In the genomic region with DNA sequence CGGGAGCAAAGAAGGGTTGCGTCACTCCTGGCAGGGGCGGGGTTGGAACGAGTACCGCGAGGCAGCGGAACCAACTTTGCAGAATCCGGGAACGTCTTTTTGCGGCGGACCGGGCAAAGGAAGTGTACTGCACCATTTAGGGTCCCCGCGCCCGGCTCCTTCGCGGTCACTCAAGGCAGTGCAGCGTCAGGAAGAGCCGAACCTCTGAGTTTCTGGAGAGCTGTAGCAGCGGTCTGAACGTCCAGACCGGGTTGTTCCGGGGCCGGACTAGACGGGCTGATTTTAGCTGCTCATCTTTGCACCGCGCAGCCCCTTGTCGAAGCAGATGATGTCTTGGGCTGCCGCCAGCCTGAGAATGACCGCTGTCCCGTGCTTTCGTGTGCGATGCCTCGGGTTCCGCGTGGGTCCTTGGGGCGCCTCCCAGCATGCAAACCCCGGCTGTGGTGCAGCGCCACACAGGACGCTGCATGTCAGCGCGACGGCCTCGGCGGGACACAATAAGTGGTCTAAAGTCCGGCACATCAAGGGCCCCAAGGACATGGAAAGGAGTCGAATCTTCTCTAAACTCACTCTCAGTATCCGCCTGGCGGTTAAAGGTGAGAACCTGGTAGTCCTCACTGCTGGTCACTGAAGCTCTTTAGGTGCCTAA, we compare ENCODE assay signal across 8 mouse cellular contexts. TPM values are rescaled to one million over a fixed set of nuclear protein-coding genes. Genes with fewer than 3 reads are reported as not detected.
DNase-seq lines count a peak whose midpoint lies in the region; ATAC-seq and TF ChIP-seq lines count a peak whose summit lies in the region.

A gene (plus strand): TSS at position 139 of the 649 bp plus-strand sequence.

- H3K79me2 ChIP-seq in CH12.LX (replicated peaks; ENCODE audit: control insufficient read depth, extremely low read depth, insufficient read depth, poor library complexity, severe bottlenecking) = no peaks in the 10 kb centered on the region

- peak; percentile 88 for TF ChIP-seq POLR2A in CH12.LX (IDR thresholded peaks at IDR 0.05; ENCODE audit: low read depth, low read length)

- no peak; the same call in 1 of the 2 replicates for TF ChIP-seq RAD21 in CH12.LX (IDR thresholded peaks at IDR 0.05; ENCODE audit: low read depth, low read length)

- peak; percentile 98 for DNase-seq in CH12.LX (ENCODE audit: extremely low read depth)
- peak; percentile 94 for DNase-seq in c-Kit-positive CD71-positive TER-119-negative erythroid progenitor cells, embryonic 14.5 days (ENCODE audit: low read depth)
- DNase-seq in forebrain, embryonic 11.5 days (ENCODE audit: low spot score) = peak; percentile 96
- DNase-seq in kidney, postnatal 36 days = peak; percentile 98 to 99
- peak; percentile 94 for DNase-seq in telencephalon, adult 2 months (ENCODE audit: low read depth, low spot score)

- under 1% methylated on average over 49 of the region's 49 CpGs for WGBS in forebrain, embryonic 11.5 days
- WGBS in heart, embryonic 16.5 days = under 1% methylated on average over 49 of the region's 49 CpGs
- under 1% methylated on average over 49 of the region's 49 CpGs for WGBS in liver, embryonic 15.5 days (ENCODE audit: insufficient replicate concordance)
- under 1% methylated on average over 49 of the region's 49 CpGs for WGBS in neural tube, embryonic 12.5 days

- no peaks in the 10 kb centered on the region for H3K9me3 ChIP-seq in CH12.LX (replicated peaks; ENCODE audit: low read length)
- H3K9me3 ChIP-seq in forebrain, embryonic 11.5 days (ENCODE audit: control insufficient read depth, low read length) = no peaks in the 10 kb centered on the region
- no peaks in the 10 kb centered on the region for H3K9me3 ChIP-seq in heart, embryonic 16.5 days (replicated peaks; ENCODE audit: control insufficient read depth, low read length)
- H3K9me3 ChIP-seq in liver, embryonic 15.5 days (replicated peaks) = no peaks in the 10 kb centered on the region
- no peaks in the 10 kb centered on the region for H3K9me3 ChIP-seq in neural tube, embryonic 12.5 days

- peak; percentile 96 for ATAC-seq in forebrain, embryonic 11.5 days (replicated peaks; ENCODE audit: low FRiP score)
- ATAC-seq in heart, embryonic 16.5 days (replicated peaks; ENCODE audit: extremely low read depth, insufficient read depth, low FRiP score) = peak; percentile 96
- ATAC-seq in liver, embryonic 15.5 days (ENCODE audit: insufficient read depth) = peak; percentile 95
- ATAC-seq in neural tube, embryonic 12.5 days (ENCODE audit: low FRiP score, low read depth) = peak; percentile 92

- no peak for TF ChIP-seq EP300 in CH12.LX (IDR thresholded peaks at IDR 0.05; ENCODE audit: low read length)

- peaks cover 8 to 34% of the 10 kb centered on the region in 2 experiments for H3K36me3 ChIP-seq in CH12.LX (replicated peaks in 1 of 2; ENCODE audit: control insufficient read depth in 1 of 2, insufficient read depth in 1 of 2, low read length in 1 of 2)
- H3K36me3 ChIP-seq in forebrain, embryonic 11.5 days (ENCODE audit: control insufficient read depth, insufficient read depth, low read length) = no peaks in the 10 kb centered on the region
- no peaks in the 10 kb centered on the region; the same call in 1 of the 2 replicates for H3K36me3 ChIP-seq in heart, embryonic 16.5 days (ENCODE audit: control insufficient read depth, insufficient read depth)
- H3K36me3 ChIP-seq in liver, embryonic 15.5 days (replicated peaks) = peaks cover 12% of the 10 kb centered on the region; the same call in 1 of the 2 replicates
- no peaks in the 10 kb centered on the region; the same call in 1 of the 2 replicates for H3K36me3 ChIP-seq in neural tube, embryonic 12.5 days

- TF ChIP-seq CTCF in CH12.LX (conservative IDR thresholded peaks at IDR 0.05 in 1 of 2, IDR thresholded peaks at IDR 0.05 in 1 of 2; ENCODE audit: low read depth in 2 of 2, low read length in 2 of 2) = no peak

- H3K9ac ChIP-seq in CH12.LX (ENCODE audit: insufficient read depth, low read depth) = peak within 1 kb of the TSS; percentile 73
- peak within 1 kb of the TSS; percentile 87 for H3K9ac ChIP-seq in forebrain, embryonic 11.5 days (ENCODE audit: low read length)
- peak within 1 kb of the TSS; percentile 95 for H3K9ac ChIP-seq in heart, embryonic 16.5 days (ENCODE audit: low read length)
- H3K9ac ChIP-seq in liver, embryonic 15.5 days = peak within 1 kb of the TSS; percentile 90
- peak within 1 kb of the TSS; percentile 86 for H3K9ac ChIP-seq in neural tube, embryonic 12.5 days

- H3K4me1 ChIP-seq in CH12.LX (ENCODE audit: control insufficient read depth in 1 of 2, insufficient read depth in 2 of 2) = peaks cover 7 to 21% of the 10 kb centered on the region in 2 experiments
- no peaks in the 10 kb centered on the region for H3K4me1 ChIP-seq in forebrain, embryonic 11.5 days (replicated peaks; ENCODE audit: control insufficient read depth, insufficient read depth, low read length)
- peaks cover 8% of the 10 kb centered on the region for H3K4me1 ChIP-seq in heart, embryonic 16.5 days (ENCODE audit: control insufficient read depth, insufficient read depth, low read length)
- H3K4me1 ChIP-seq in liver, embryonic 15.5 days (replicated peaks) = peaks cover 22% of the 10 kb centered on the region
- peaks cover 11% of the 10 kb centered on the region; the same call in 1 of the 2 replicates for H3K4me1 ChIP-seq in neural tube, embryonic 12.5 days

- H3K4me2 ChIP-seq in CH12.LX (ENCODE audit: insufficient read depth, low read depth, poor library complexity, severe bottlenecking) = peak within 1 kb of the TSS; percentile 72
- peak within 1 kb of the TSS; percentile 77 for H3K4me2 ChIP-seq in forebrain, embryonic 11.5 days (ENCODE audit: low read depth, low read length, severe bottlenecking)
- H3K4me2 ChIP-seq in heart, embryonic 16.5 days (ENCODE audit: low read depth, low read length) = peak within 1 kb of the TSS; percentile 84
- peak within 1 kb of the TSS; percentile 89 for H3K4me2 ChIP-seq in liver, embryonic 15.5 days
- H3K4me2 ChIP-seq in neural tube, embryonic 12.5 days (replicated peaks) = peak within 1 kb of the TSS; percentile 89

- in situ Hi-C loops in CH12.LX (cut with MboI; ENCODE audit: low pct_ligation_motif_present, low pct_unique_long_range_greater_than_20kb, low sequenced_read_pairs) = no loop called here

- H3K27ac ChIP-seq in CH12.LX (ENCODE audit: insufficient read depth, low read depth) = peak within 1 kb of the TSS; percentile 68
- peak within 1 kb of the TSS; percentile 58 for H3K27ac ChIP-seq in forebrain, embryonic 11.5 days (ENCODE audit: low read depth, low read length)
- H3K27ac ChIP-seq in heart, embryonic 16.5 days (ENCODE audit: low read length) = peak within 1 kb of the TSS; percentile 90
- H3K27ac ChIP-seq in liver, embryonic 15.5 days (replicated peaks) = peak within 1 kb of the TSS; percentile 88
- no peak within 1 kb of the TSS for H3K27ac ChIP-seq in neural tube, embryonic 12.5 days

- peak within 1 kb of the TSS; percentile 86 to 95 (median 89) for H3K4me3 ChIP-seq in CH12.LX (replicated peaks in 1 of 3; ENCODE audit: low read depth in 2 of 3, low read length in 2 of 3, poor library complexity in 1 of 3)
- H3K4me3 ChIP-seq in forebrain, embryonic 11.5 days (ENCODE audit: low read depth, low read length) = peak within 1 kb of the TSS; percentile 82
- H3K4me3 ChIP-seq in heart, embryonic 16.5 days (ENCODE audit: low read length) = peak within 1 kb of the TSS; percentile 90
- peak within 1 kb of the TSS; percentile 95 for H3K4me3 ChIP-seq in liver, embryonic 15.5 days (replicated peaks)
- peak within 1 kb of the TSS; percentile 86 for H3K4me3 ChIP-seq in neural tube, embryonic 12.5 days

- dilution Hi-C loops in CH12.LX (cut with MboI; ENCODE audit: extremely low pct_ligation_motif_present, extremely low pct_unique_long_range_greater_than_20kb, low sequenced_read_pairs) = loop anchor here (25.0 kb wide), 1 partner anchor 129 kb away; no protein-coding TSS in a partner anchor

- H3K27me3 ChIP-seq in CH12.LX (replicated peaks) = no peaks in the 10 kb centered on the region
- H3K27me3 ChIP-seq in forebrain, embryonic 11.5 days (ENCODE audit: control insufficient read depth, insufficient read depth, low read length) = no peaks in the 10 kb centered on the region
- no peaks in the 10 kb centered on the region for H3K27me3 ChIP-seq in heart, embryonic 16.5 days (ENCODE audit: control insufficient read depth, insufficient read depth, low read length)
- no peaks in the 10 kb centered on the region for H3K27me3 ChIP-seq in liver, embryonic 15.5 days
- H3K27me3 ChIP-seq in neural tube, embryonic 12.5 days (replicated peaks) = no peaks in the 10 kb centered on the region

TF ChIP-seq in CH12.LX, 34 proteins besides CTCF, POLR2A, EP300 and RAD21 (continues in another document):
- TF ChIP-seq SIN3A (IDR thresholded peaks at IDR 0.05; ENCODE audit: low read length) (peak; percentile 100), UBTF (IDR thresholded peaks at IDR 0.05; ENCODE audit: low read depth, low read length) (peak; percentile 89), JUN (IDR thresholded peaks at IDR 0.05; ENCODE audit: insufficient read depth, low read depth, low read length) (peak; percentile 69), NELFE (IDR thresholded peaks at IDR 0.05; ENCODE audit: low read depth, low read length) (peak; percentile 81), USF2 (conservative IDR thresholded peaks at IDR 0.05; ENCODE audit: low read depth, low read length) (no peak), GABPA (IDR thresholded peaks at IDR 0.05; ENCODE audit: insufficient replicate concordance, low read depth, low read length) (peak; percentile 81; the same call in 1 of the 2 replicates), MAZ (IDR thresholded peaks at IDR 0.05; ENCODE audit: low read depth, low read length) (peak; percentile 98), E2F4 (IDR thresholded peaks at IDR 0.05; ENCODE audit: insufficient replicate concordance, low read depth, low read length) (0 out of 2 replicates have a peak, but pooled peaks have one; percentile 61), MYC (IDR thresholded peaks at IDR 0.05; ENCODE audit: low read depth, low read length) (peak; percentile 94), CHD1 (IDR thresholded peaks at IDR 0.05; ENCODE audit: low read depth, low read length) (peak; percentile 71; the same call in 1 of the 2 replicates), BHLHE40 (IDR thresholded peaks at IDR 0.05; ENCODE audit: low read depth, low read length) (peak; percentile 42; the same call in 1 of the 2 replicates), NRF1 (IDR thresholded peaks at IDR 0.05; ENCODE audit: low read depth, low read length) (peak; percentile 62; the same call in 1 of the 2 replicates), MXI1 (IDR thresholded peaks at IDR 0.05; ENCODE audit: low read depth, low read length) (peak; percentile 97)

RNA-seq across cellular contexts. Expression of the gene that starts here (rescaled TPM):
- 35.7 and 35.8 TPM in 2 replicates for total RNA-seq in CH12.LX (2012; rRNA removed)
- 32.6 and 33.2 TPM in 2 replicates for total RNA-seq in CH12.LX (2014; rRNA removed)
- polyA plus RNA-seq in CH12.LX (2012; ENCODE audit: insufficient read length, low read depth) = 30.8 and 32.9 TPM in 2 replicates
- 8.8 and 9.9 TPM in 2 replicates for polyA plus RNA-seq in forebrain, embryonic 11.5 days (2014; fragmentation: Nextera tagmentation; extraction: Ambion mirVana)
- 13.0 and 15.6 TPM in 2 replicates for polyA plus RNA-seq in heart, embryonic 16.5 days (2015; fragmentation: Nextera tagmentation; extraction: Ambion mirVana)
- 6.1 and 6.4 TPM in 2 replicates for polyA plus RNA-seq in liver, embryonic 15.5 days (2015; fragmentation: Nextera tagmentation; extraction: Ambion mirVana)
- 9.3 and 10.3 TPM in 2 replicates for polyA plus RNA-seq in neural tube, embryonic 12.5 days (2016; fragmentation: Nextera tagmentation; extraction: Ambion mirVana)
